ENCODE assay signal across 24 mouse cellular contexts in genomic region chr16:44375459-44375858, GRCm38 (mm10). TPM values are rescaled to one million over a fixed set of nuclear protein-coding genes. Genes with fewer than 3 reads are reported as not detected.
DNase-seq lines count a peak whose midpoint lies in the region; ATAC-seq and TF ChIP-seq lines count a peak whose summit lies in the region.
"Had no signal": no experiment of that assay in that cellular context is flagged by ENCODE, and none has a peak within 500 bp of the region (broad histone marks: within the 10 kb centered on the region; RNA-seq: fewer than 3 reads in every experiment).

No protein-coding gene starts in this region.

- no peak for TF ChIP-seq POLR2A in MEL (IDR thresholded peaks at IDR 0.05; ENCODE audit: control insufficient read depth in 1 of 2, insufficient read depth in 1 of 2, low read depth in 1 of 2, low read length in 2 of 2, poor library complexity in 1 of 2)

- peak; percentile 69 for ATAC-seq in common myeloid progenitor, adult 5-6 weeks (replicated peaks; ENCODE audit: low read depth, poor library complexity, severe bottlenecking)
- peak; percentile 97 for ATAC-seq in megakaryocyte progenitor cell, adult 5-6 weeks (replicated peaks; ENCODE audit: poor library complexity)
- peak; percentile 91 for ATAC-seq in megakaryocyte-erythroid progenitor cell, adult 5-6 weeks (replicated peaks; ENCODE audit: low FRiP score, low TSS enrichment, poor library complexity, severe bottlenecking)
- ATAC-seq: activated CD4-positive, CD25-positive, alpha-beta regulatory T cell, adult 4 months; CD4-positive, CD25-positive, alpha-beta regulatory T cell, adult 4 months; Patski had no signal

- no peak for TF ChIP-seq RAD21 in MEL (IDR thresholded peaks at IDR 0.05; ENCODE audit: low read depth, low read length)

- H3K27ac ChIP-seq in MEL (ENCODE audit: control insufficient read depth, low read depth, low read length) = no peak overlapping the region

- H3K4me3 ChIP-seq in MEL (ENCODE audit: control insufficient read depth in 1 of 2, insufficient read depth in 1 of 2, low read depth in 2 of 2, low read length in 2 of 2) = no peak overlapping the region

- peak; percentile 21 for DNase-seq in MEL (ENCODE audit: low read depth, low spot score)
- no peak for DNase-seq in layer of hippocampus, postnatal 14 days (ENCODE audit: low spot score in 2 of 2)
- no peak for DNase-seq in layer of hippocampus, postnatal 36 days
- no peak for DNase-seq in gastrocnemius, postnatal 25 days
- DNase-seq in urinary bladder, adult 2 months (ENCODE audit: low spot score) = no peak
- DNase-seq: adrenal gland, adult 2 months; adrenal gland, adult 8-10 months; adrenal gland, postnatal 10 days; adrenal gland, postnatal 14 days; adrenal gland, postnatal 25 days; adrenal gland, postnatal 36 days; B cell, adult 2 months; cerebellum, adult 11 months; cerebellum, adult 11-12 months; cerebellum, adult 18-20 months had no signal

- H3K36me3 ChIP-seq in MEL (ENCODE audit: control insufficient read depth in 1 of 2, insufficient read depth in 2 of 2, low read length in 2 of 2) = peaks cover 0 to 1% of the 10 kb centered on the region in 2 experiments; a peak in 3 of 4 replicates

- TF ChIP-seq CTCF in MEL (IDR thresholded peaks at IDR 0.05 in 2 of 3, conservative IDR thresholded peaks at IDR 0.05 in 1 of 3; ENCODE audit: control insufficient read depth in 1 of 3, insufficient read depth in 1 of 3, low read depth in 2 of 3, low read length in 3 of 3, poor library complexity in 1 of 3, severe bottlenecking in 1 of 3) = no peak

- H3K9ac ChIP-seq in MEL (ENCODE audit: control insufficient read depth, low read depth, low read length, poor library complexity, severe bottlenecking) = no peak overlapping the region

- no peaks in the 10 kb centered on the region for H3K27me3 ChIP-seq in MEL (ENCODE audit: control insufficient read depth in 1 of 2, insufficient read depth in 2 of 2, low read length in 2 of 2)
- H3K27me3 ChIP-seq: CH12.LX, Patski had no signal

- no peaks in the 10 kb centered on the region for H3K4me1 ChIP-seq in MEL (ENCODE audit: control insufficient read depth in 1 of 2, insufficient read depth in 2 of 2, low read length in 2 of 2)

- H3K9me3 ChIP-seq in MEL (replicated peaks; ENCODE audit: insufficient read depth, low read length) = no peaks in the 10 kb centered on the region
- H3K9me3 ChIP-seq: G1E had no signal

- TF ChIP-seq EP300 in MEL (IDR thresholded peaks at IDR 0.05; ENCODE audit: low read depth in 1 of 2, low read length in 2 of 2) = peak in 1 of 2 experiments; percentile 32; a peak in 1 of 4 replicates

- H3K79me2 ChIP-seq in MEL (ENCODE audit: control insufficient read depth, insufficient read depth, low read length, poor library complexity) = no peaks in the 10 kb centered on the region

TF ChIP-seq in MEL, 35 proteins besides CTCF, POLR2A, EP300 and RAD21:
- TF ChIP-seq TBP (IDR thresholded peaks at IDR 0.05; ENCODE audit: low read depth, low read length) = no peak
- peak; percentile 22; the same call in 1 of the 2 replicates for TF ChIP-seq ETS1 (IDR thresholded peaks at IDR 0.05; ENCODE audit: low read depth, low read length)
- TF ChIP-seq E2F4 (IDR thresholded peaks at IDR 0.05; ENCODE audit: borderline replicate concordance, low read depth, low read length) = no peak
- TF ChIP-seq ZC3H11A (IDR thresholded peaks at IDR 0.05; ENCODE audit: low read depth, low read length) = no peak
- no peak for TF ChIP-seq UBTF (IDR thresholded peaks at IDR 0.05; ENCODE audit: borderline replicate concordance, insufficient read depth, low read depth, low read length)
- no peak for TF ChIP-seq MEF2A (IDR thresholded peaks at IDR 0.05; ENCODE audit: extremely low read depth, insufficient replicate concordance, low read depth, low read length, poor library complexity, severe bottlenecking)
- no peak for TF ChIP-seq MAX (IDR thresholded peaks at IDR 0.05; ENCODE audit: low read length)
- no peak for TF ChIP-seq HCFC1 (IDR thresholded peaks at IDR 0.05; ENCODE audit: low read depth, low read length)
- no peak for TF ChIP-seq POLR2AphosphoS5 (IDR thresholded peaks at IDR 0.05; ENCODE audit: borderline replicate concordance, low read depth, low read length)
- TF ChIP-seq TCF12 (IDR thresholded peaks at IDR 0.05; ENCODE audit: low read depth, low read length) = 0 out of 2 replicates have a peak, but pooled peaks have one; percentile 26
- TF ChIP-seq MAFK (IDR thresholded peaks at IDR 0.05; ENCODE audit: borderline replicate concordance, low read depth, low read length) = no peak

RNA-seq across cellular contexts. Expression of gene Cfap44, which starts 19.1 kb away (rescaled TPM):
- not detected in 2 replicates for total RNA-seq in MEL (2012; rRNA removed)
- polyA plus RNA-seq in MEL (2012; ENCODE audit: insufficient read depth in 1 of 2, insufficient read length in 2 of 2, low read depth in 1 of 2, low replicate concordance in 2 of 2, missing spikeins in 1 of 2) = not detected
- total RNA-seq in common myeloid progenitor, adult 5-6 weeks (2017) = not detected in 2 replicates
- total RNA-seq in megakaryocyte progenitor cell, adult 5-6 weeks (2015) = not detected in 2 replicates
- total RNA-seq in megakaryocyte progenitor cell, adult 5-6 weeks (2017) = 0.30 TPM in 1 of 2 replicates, not detected in the other
- not detected in 2 replicates for total RNA-seq in megakaryocyte-erythroid progenitor cell, adult 5-6 weeks (2014; fragmentation: Nextera tagmentation)
- not detected in 2 replicates for total RNA-seq in megakaryocyte-erythroid progenitor cell, adult 5-6 weeks (2017)
- total RNA-seq in layer of hippocampus, postnatal 14 days (2021) = 10 to 100 TPM in 1 of 2 experiments, 1 to 10 TPM in 1; 8.4 to 10.8 TPM
- total RNA-seq in layer of hippocampus, postnatal 36 days (2021) = 10 to 100 TPM in 1 of 2 experiments, 1 to 10 TPM in 1; 8.0 to 12.8 TPM
- not detected for total RNA-seq in gastrocnemius, postnatal 25 days (2021)
- polyA plus RNA-seq in urinary bladder, adult 2 months (2012; rRNA removed) = 0.04 and 0.21 TPM in 2 replicates
- total RNA-seq: CH12.LX had no signal
- polyA plus RNA-seq: activated CD4-positive, CD25-positive, alpha-beta regulatory T cell, adult 4 months; C2C12; CD4-positive, CD25-positive, alpha-beta regulatory T cell, adult 4 months; G1E had no signal

RNA-seq across cellular contexts. Expression of gene Spice1, which starts 28.5 kb away (rescaled TPM):
- total RNA-seq in MEL (2012; rRNA removed) = 14.4 and 14.8 TPM in 2 replicates
- 10 to 100 TPM in 1 of 2 experiments, not detected in 1; 24.1 TPM for polyA plus RNA-seq in MEL (2012; ENCODE audit: insufficient read depth in 1 of 2, insufficient read length in 2 of 2, low read depth in 1 of 2, low replicate concordance in 2 of 2, missing spikeins in 1 of 2)
- total RNA-seq in common myeloid progenitor, adult 5-6 weeks (2017) = 28.3 and 45.9 TPM in 2 replicates
- 18.5 and 23.9 TPM in 2 replicates for total RNA-seq in megakaryocyte progenitor cell, adult 5-6 weeks (2015)
- 15.3 and 21.1 TPM in 2 replicates for total RNA-seq in megakaryocyte progenitor cell, adult 5-6 weeks (2017)
- total RNA-seq in megakaryocyte-erythroid progenitor cell, adult 5-6 weeks (2014; fragmentation: Nextera tagmentation) = 20.4 and 27.5 TPM in 2 replicates
- total RNA-seq in megakaryocyte-erythroid progenitor cell, adult 5-6 weeks (2017) = 26.9 and 27.0 TPM in 2 replicates
- 10 to 100 TPM; 15.1 to 16.7 TPM for total RNA-seq in layer of hippocampus, postnatal 14 days (2021)
- total RNA-seq in layer of hippocampus, postnatal 36 days (2021) = 10 to 100 TPM; 15.9 to 17.3 TPM
- 1 to 10 TPM; 4.4 to 4.9 TPM for total RNA-seq in gastrocnemius, postnatal 25 days (2021)
- polyA plus RNA-seq in urinary bladder, adult 2 months (2012; rRNA removed) = 27.1 and 41.0 TPM in 2 replicates

RNA-seq across cellular contexts. Expression of gene Sidt1, which starts 42.5 kb away (rescaled TPM):
- total RNA-seq in MEL (2012; rRNA removed) = not detected in 2 replicates
- not detected for polyA plus RNA-seq in MEL (2012; ENCODE audit: insufficient read depth in 1 of 2, insufficient read length in 2 of 2, low read depth in 1 of 2, low replicate concordance in 2 of 2, missing spikeins in 1 of 2)
- not detected in 2 replicates for total RNA-seq in common myeloid progenitor, adult 5-6 weeks (2017)
- not detected in 2 replicates for total RNA-seq in megakaryocyte progenitor cell, adult 5-6 weeks (2015)
- total RNA-seq in megakaryocyte progenitor cell, adult 5-6 weeks (2017) = 0.08 TPM in 1 of 2 replicates, not detected in the other
- 1.7 and 2.0 TPM in 2 replicates for total RNA-seq in megakaryocyte-erythroid progenitor cell, adult 5-6 weeks (2014; fragmentation: Nextera tagmentation)
- total RNA-seq in megakaryocyte-erythroid progenitor cell, adult 5-6 weeks (2017) = not detected in 2 replicates
- total RNA-seq in layer of hippocampus, postnatal 14 days (2021) = 10 to 100 TPM; 37.3 to 44.4 TPM
- 10 to 100 TPM; 41.6 to 44.5 TPM for total RNA-seq in layer of hippocampus, postnatal 36 days (2021)
- under 1 TPM; 0.18 to 0.40 TPM for total RNA-seq in gastrocnemius, postnatal 25 days (2021)
- 35.5 and 39.2 TPM in 2 replicates for polyA plus RNA-seq in urinary bladder, adult 2 months (2012; rRNA removed)
- total RNA-seq: CH12.LX had no signal
- polyA plus RNA-seq: C2C12, G1E, Patski had no signal

Comparison
In these comparisons a context has a peak if more than half of its experiments do, and no peak if none do; other contexts are left out.
1. RNA of gene Sidt1, which starts 42.5 kb away (total RNA-seq): 41.6 to 44.5 TPM in layer of hippocampus, postnatal 36 days and 37.3 to 44.4 TPM in layer of hippocampus, postnatal 14 days; 1.7 to 2.0 TPM in megakaryocyte-erythroid progenitor cell, adult 5-6 weeks, 0.18 to 0.40 TPM in gastrocnemius, postnatal 25 days, 0.08 TPM in megakaryocyte progenitor cell, adult 5-6 weeks, not detected in MEL and not detected in common myeloid progenitor, adult 5-6 weeks; every median in the first group is over 10 times any median in the second.
2. Peak in every context shown above with its lines, with median percentiles within 50 percentile points of each other: ATAC-seq.